Mouse (Mus musculus) hindbrain, embryonic 13.5 days (tissue): ENCODE data around the gene D930048N14Rik. TPM values are rescaled to one million over a fixed set of nuclear protein-coding genes. Genes with fewer than 3 reads are reported as not detected.
"Not testable (repeated sequence)": the region's sequence is repeated elsewhere in the genome, so short reads cannot be mapped to it uniquely, and the experiment has no call there.

Experiments
- ATAC-seq: fragments of 200-750 bp; cut with Nextera tagmentation; 2 replicates; pipeline ENCODE4 v1.8.0; 2017; ENCODE audit warnings: moderate TSS enrichment; ENCODE audit not compliant: low FRiP score
- H3K27ac ChIP-seq: fragments of 300-500 bp; sonication (generic); 2 replicates; pipeline ENCODE4 v1.5.1; 2015; ENCODE audit warnings: inconsistent platforms, mild to moderate bottlenecking, moderate library complexity
- H3K27me3 ChIP-seq: fragments of 300-500 bp; sonication (generic); 2 replicates; pipeline ENCODE4 v1.6.1; 2015; ENCODE audit warnings: mild to moderate bottlenecking, inconsistent platforms
- H3K36me3 ChIP-seq: fragments of 300-500 bp; sonication (generic); 2 replicates; pipeline ENCODE4 v1.6.1; 2015; ENCODE audit warnings: mild to moderate bottlenecking, inconsistent platforms
- H3K4me1 ChIP-seq: fragments of 300-500 bp; sonication (generic); replicated peaks from 2 replicates; pipeline ENCODE4 v1.6.1; 2015; ENCODE audit warnings: inconsistent platforms
- H3K4me2 ChIP-seq: fragments of 300-500 bp; sonication (generic); 2 replicates; pipeline ENCODE4 v1.6.1; 2015; ENCODE audit warnings: inconsistent platforms, mild to moderate bottlenecking, moderate library complexity
- H3K4me3 ChIP-seq: fragments of 300-500 bp; sonication (generic); 2 replicates; pipeline ENCODE4 v1.5.1; 2015; ENCODE audit warnings: mild to moderate bottlenecking, inconsistent platforms
- H3K9ac ChIP-seq: fragments of 300-500 bp; sonication (generic); 2 replicates; pipeline ENCODE4 v1.6.1; 2015; ENCODE audit warnings: mild to moderate bottlenecking, inconsistent platforms
- H3K9me3 ChIP-seq: fragments of 300-500 bp; sonication (generic); 2 replicates; pipeline ENCODE4 v1.6.1; 2016; ENCODE audit warnings: inconsistent platforms
- WGBS: fragments of 180-500 bp; shearing (Covaris S2); methylation state at CpG from one replicate; pipeline ENCODE4 v1.1.7; 2015; 5-methylcytosine and 5-hydroxymethylcytosine counted together
- polyA plus RNA-seq: library from polyadenylated mRNA; unstranded; fragments of >200 nt; fragmentation: Nextera tagmentation; extraction: Ambion mirVana; gene quantifications from 2 replicates; pipeline ENCODE4 v1.2.1, GENCODE M21; 2015

The D930048N14Rik gene
- polyA plus RNA-seq, 1 experiment from 2014 or later: 0.83 TPM

DNA sequence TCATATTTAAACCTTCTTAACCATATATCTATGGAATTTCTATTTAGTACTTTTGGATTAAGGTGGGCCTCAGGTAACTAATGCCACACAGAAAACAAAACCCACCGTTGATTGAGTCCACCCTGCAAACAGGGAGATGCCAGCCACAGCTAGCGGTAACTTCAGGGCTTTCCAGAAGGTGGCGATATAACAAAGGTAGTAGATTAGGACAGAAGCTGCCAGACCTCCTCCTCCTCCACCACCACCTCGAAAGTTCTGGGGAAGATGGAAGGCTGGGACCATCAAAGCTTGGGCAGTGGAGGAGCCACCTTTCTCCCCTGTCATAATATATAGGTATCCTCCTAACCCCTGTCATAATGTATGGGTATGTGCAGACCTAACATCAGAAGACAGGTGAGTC, 33.1 kb upstream of the D930048N14Rik start:
- Histone ChIP-seq H3K9me3 (no peaks in the 10 kb centered on the region), H3K4me3 (no peak overlapping the region), H3K4me1 (peaks cover 38% of the 10 kb centered on the region), H3K36me3 (peaks cover 13% of the 10 kb centered on the region), H3K27me3 (no peaks in the 10 kb centered on the region), H3K27ac (no peak overlapping the region), H3K4me2 (no peak overlapping the region), H3K9ac (no peak overlapping the region)
- WGBS: 3% methylated on average over 4 of the region's 4 CpGs
- no peak for ATAC-seq

DNA sequence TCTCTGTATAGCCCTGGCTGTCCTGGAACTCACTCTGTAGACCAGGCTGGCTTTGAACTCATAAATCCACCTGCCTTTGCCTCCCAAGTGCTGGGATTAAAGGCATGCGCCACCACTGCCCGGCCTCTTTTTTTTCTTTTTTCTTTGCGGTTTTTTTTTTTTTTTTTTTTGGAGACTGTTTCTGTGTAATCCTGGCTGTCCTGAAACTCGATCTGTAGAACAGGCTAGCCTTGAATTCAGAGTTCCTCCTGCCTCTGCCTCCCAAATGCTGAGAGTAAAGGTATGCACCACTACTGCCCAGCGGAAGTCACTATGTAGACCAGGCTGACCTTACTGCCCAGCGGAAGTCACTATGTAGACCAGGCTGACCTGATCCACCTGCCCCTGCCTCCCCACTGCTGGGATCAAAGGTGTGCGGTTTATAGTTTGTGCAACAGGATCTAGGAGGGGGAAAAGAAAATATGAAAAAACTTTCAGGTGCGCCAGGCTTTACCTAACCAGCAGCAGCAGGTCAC, 31.8 kb upstream of the D930048N14Rik start:
- H3K9ac ChIP-seq: peak overlapping the region; percentile 46; the same call in 1 of the 2 replicates
- H3K4me3 ChIP-seq: peak overlapping the region; percentile 81
- peaks cover 38% of the 10 kb centered on the region for H3K4me1 ChIP-seq
- no peaks in the 10 kb centered on the region for H3K27me3 ChIP-seq
- peak overlapping the region; percentile 13; the same call in 1 of the 2 replicates for H3K27ac ChIP-seq
- 59% methylated on average over 8 of the region's 8 CpGs for WGBS
- peak; percentile 66 for ATAC-seq
- H3K9me3 ChIP-seq: no peaks in the 10 kb centered on the region
- H3K36me3 ChIP-seq: peaks cover 26% of the 10 kb centered on the region
- peak overlapping the region; percentile 76 for H3K4me2 ChIP-seq

DNA sequence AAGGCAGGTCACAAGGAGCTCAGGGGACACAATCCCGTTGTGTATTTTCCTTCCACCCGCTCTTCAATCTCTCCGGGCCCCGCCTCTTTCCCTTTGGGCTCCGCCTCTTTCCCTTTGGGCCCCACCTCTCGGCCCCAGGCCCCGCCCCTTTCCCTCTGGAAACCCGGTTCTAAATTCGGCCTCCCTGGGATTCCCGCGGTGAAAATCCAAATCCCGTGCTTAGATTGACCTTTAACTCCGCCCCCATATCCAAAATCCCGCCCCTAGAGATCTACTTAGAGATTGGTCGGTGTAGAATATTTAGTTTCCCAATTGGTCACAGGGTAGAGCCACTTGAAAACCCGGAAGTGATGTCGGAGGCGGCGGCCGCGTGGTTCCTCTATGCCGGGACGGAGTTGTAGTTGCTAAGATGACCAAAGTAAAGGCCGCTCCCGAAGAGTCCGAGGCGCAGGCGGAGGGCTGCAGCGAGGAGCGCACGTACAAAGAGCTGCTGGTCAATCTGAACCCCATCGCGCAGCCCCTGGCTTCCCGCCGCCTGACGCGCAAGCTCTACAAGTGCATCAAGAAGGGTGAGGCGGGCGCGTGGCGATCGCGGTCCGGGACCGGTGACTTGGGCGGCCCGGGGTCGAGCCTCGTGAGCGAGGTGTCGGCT, 31.2 kb upstream of the D930048N14Rik start, which contains the start of gene Nhp2:
Gene Nhp2, plus strand, starts transcription at position 327 of the 652 bp plus-strand sequence.
- under 1% methylated on average over 51 of the region's 51 CpGs for WGBS
- Histone ChIP-seq H3K4me1 (peaks cover 37% of the 10 kb centered on the region), H3K9ac (peak within 1 kb of the TSS; percentile 79), H3K9me3 (no peaks in the 10 kb centered on the region), H3K36me3 (peaks cover 32% of the 10 kb centered on the region), H3K27ac (peak within 1 kb of the TSS; percentile 61; the same call in 1 of the 2 replicates), H3K27me3 (no peaks in the 10 kb centered on the region), H3K4me2 (peak within 1 kb of the TSS; percentile 76), H3K4me3 (peak within 1 kb of the TSS; percentile 81)
- peak; percentile 93 for ATAC-seq

DNA sequence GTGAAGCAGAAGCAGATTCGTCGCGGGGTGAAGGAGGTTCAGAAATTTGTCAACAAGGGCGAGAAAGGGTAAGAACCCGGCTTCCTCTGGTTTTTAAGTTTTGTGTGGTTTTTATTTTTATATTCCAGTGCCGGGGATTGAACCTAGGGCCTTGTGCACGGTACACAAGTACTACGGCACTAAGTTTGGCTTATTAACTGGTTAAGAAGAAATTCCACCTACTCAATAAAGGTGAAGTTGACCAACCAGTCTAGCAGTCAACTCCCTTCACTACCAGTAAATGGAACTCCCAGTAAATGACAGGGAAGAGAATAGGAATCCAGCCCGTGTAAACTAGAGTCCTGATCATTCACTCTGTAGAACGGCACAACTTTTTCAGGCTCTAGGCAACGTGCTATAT, 30.7 kb upstream of the D930048N14Rik start:
- Histone ChIP-seq H3K27ac (no peak overlapping the region), H3K27me3 (no peaks in the 10 kb centered on the region), H3K4me2 (peak overlapping the region; percentile 76), H3K4me3 (peak overlapping the region; percentile 81), H3K36me3 (peaks cover 37% of the 10 kb centered on the region), H3K4me1 (peaks cover 33% of the 10 kb centered on the region), H3K9me3 (no peaks in the 10 kb centered on the region), H3K9ac (peak overlapping the region; percentile 79)
- ATAC-seq: no peak
- WGBS: 2% methylated on average over 11 of the region's 11 CpGs

DNA sequence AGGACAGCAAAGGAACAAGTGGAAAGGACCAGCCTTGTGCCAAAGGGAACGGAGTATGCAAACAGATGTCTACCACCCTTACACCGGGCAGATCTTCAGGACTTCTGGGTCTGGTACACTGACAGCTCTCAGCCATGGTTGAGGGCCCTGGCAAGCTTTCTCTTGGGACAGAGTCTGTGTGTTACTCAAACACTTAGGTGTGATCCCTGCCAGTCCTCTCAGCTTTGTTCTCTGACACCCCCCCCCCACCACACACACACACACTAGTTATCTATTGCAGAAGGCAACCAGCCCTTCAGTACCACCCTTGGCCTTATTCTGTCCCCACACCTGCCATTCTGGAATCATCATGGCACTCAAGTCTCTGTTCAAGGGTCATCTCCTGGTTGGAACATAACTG, 29.0 kb upstream of the D930048N14Rik start:
- WGBS: 97% methylated on average over 2 of the region's 2 CpGs
- Histone ChIP-seq H3K4me3 (no peak overlapping the region), H3K36me3 (peaks cover 53% of the 10 kb centered on the region), H3K4me1 (peaks cover 24% of the 10 kb centered on the region), H3K9me3 (no peaks in the 10 kb centered on the region), H3K4me2 (no peak overlapping the region), H3K9ac (no peak overlapping the region), H3K27me3 (no peaks in the 10 kb centered on the region), H3K27ac (no peak overlapping the region)
- no peak for ATAC-seq

DNA sequence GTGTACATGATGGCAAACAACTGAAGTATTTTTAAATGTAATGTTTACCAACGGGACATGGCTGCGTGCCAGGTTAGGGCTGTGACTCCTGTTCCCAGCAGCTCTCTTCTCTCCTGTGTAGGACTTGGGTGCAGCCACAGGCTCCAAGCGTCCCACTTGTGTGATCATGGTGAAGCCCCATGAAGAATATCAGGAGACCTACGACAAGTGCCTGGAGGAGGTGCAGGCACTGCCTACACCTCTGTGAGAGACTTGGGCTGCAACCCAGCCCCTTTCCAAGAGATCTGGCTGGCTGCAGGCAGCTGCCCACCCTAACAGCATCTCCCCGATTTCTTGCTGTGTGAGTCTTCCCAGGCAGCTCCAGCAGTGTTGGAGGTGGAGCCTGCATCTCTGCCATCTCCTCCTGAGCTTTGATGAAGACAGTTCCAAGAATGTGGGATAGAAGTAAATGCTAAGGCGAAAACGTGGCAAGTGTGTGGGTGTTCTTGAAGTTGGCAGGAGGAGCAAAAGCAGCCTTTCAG, 27.7 kb upstream of the D930048N14Rik start:
- ATAC-seq: no peak
- Histone ChIP-seq H3K9ac (no peak overlapping the region), H3K27me3 (no peaks in the 10 kb centered on the region), H3K4me2 (no peak overlapping the region), H3K4me1 (peaks cover 24% of the 10 kb centered on the region), H3K36me3 (peaks cover 66% of the 10 kb centered on the region), H3K9me3 (no peaks in the 10 kb centered on the region), H3K27ac (no peak overlapping the region), H3K4me3 (no peak overlapping the region)
- 95% methylated on average over 7 of the region's 7 CpGs for WGBS

DNA sequence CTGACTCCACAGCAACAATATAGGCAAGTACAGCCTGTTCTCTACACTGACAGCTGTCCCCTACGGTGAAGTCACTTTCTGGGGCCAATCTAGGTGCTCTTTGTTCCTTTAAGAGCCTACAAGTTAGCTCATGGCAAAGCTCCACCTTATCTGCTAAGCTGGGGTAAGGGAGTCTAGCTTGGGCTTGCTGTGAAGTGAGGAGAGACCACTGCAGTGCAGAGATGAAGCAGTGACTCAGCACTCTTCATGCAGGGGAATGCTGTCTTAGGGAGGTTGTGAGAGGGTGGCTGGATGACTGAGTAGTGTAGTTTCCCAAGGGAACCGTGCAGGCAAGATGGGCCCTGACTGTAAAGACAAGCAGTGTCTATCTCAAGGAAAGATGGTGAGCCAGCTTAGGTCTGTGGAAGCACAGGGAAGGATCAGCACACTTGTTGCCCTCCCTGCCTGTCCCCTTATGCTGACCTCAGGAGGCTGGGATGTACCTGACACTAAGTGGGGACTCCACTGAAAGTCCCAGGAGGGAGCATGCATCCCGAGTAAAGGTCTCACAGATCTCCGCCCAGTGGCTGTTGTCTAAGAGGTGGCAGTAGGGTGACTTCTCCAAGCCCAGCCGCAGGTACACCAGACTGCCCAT, 25.4 kb upstream of the D930048N14Rik start:
- no peak for ATAC-seq
- Histone ChIP-seq H3K4me1 (peaks cover 17% of the 10 kb centered on the region), H3K27ac (no peak overlapping the region), H3K9me3 (no peaks in the 10 kb centered on the region), H3K27me3 (no peaks in the 10 kb centered on the region), H3K36me3 (peaks cover 80% of the 10 kb centered on the region), H3K4me2 (no peak overlapping the region), H3K9ac (no peak overlapping the region), H3K4me3 (no peak overlapping the region)
- 89% methylated on average over 5 of the region's 5 CpGs for WGBS

DNA sequence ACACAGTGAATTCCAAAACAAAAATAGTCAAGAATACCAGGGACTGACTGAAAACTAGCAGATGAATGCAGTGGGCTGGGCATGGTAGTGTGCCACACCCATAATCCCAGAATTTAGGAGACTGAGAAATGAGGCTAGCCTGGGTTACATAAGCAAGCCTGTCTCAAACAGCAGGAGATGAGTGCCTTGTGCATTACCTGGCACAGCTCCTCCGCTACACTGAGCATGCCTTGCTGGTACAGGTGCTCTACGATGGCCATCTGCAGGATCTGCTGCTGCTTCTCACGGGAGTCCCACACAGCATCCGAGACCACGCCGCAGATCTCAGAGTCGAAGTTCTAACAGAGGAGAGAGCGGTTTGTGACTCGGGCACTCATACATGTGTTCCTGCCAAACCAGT, 23.3 kb upstream of the D930048N14Rik start:
- Histone ChIP-seq H3K36me3 (peaks cover 69% of the 10 kb centered on the region), H3K4me1 (peaks cover 9% of the 10 kb centered on the region), H3K9me3 (no peaks in the 10 kb centered on the region), H3K9ac (no peak overlapping the region), H3K27ac (no peak overlapping the region), H3K4me3 (no peak overlapping the region), H3K27me3 (no peaks in the 10 kb centered on the region), H3K4me2 (no peak overlapping the region)
- ATAC-seq: no peak
- WGBS: 96% methylated on average over 9 of the region's 9 CpGs

DNA sequence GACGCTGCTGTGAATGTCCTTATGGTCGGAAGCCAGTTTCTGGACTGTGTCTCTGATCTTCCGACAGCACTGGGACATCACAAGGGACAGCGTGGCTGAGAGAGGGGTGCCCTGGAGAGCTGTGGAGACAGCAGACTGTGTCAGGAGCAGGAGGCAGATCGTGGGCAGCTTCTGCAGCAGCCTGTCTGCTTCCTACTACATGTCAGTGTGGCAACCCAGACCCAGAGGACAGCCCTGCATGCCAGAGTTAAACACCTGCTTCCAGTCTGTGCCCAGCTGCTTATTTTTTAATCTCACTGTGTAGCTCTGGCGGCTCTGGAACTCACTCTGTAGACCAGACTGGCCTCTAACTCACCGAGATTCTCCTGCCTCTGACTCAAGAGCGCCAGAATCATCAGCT, 22.8 kb upstream of the D930048N14Rik start:
- Histone ChIP-seq H3K4me1 (peaks cover 9% of the 10 kb centered on the region), H3K27ac (no peak overlapping the region), H3K36me3 (peaks cover 64% of the 10 kb centered on the region), H3K4me3 (no peak overlapping the region), H3K9me3 (no peaks in the 10 kb centered on the region), H3K9ac (no peak overlapping the region), H3K27me3 (no peaks in the 10 kb centered on the region), H3K4me2 (no peak overlapping the region)
- no peak for ATAC-seq
- 91% methylated on average over 8 of the region's 8 CpGs for WGBS

DNA sequence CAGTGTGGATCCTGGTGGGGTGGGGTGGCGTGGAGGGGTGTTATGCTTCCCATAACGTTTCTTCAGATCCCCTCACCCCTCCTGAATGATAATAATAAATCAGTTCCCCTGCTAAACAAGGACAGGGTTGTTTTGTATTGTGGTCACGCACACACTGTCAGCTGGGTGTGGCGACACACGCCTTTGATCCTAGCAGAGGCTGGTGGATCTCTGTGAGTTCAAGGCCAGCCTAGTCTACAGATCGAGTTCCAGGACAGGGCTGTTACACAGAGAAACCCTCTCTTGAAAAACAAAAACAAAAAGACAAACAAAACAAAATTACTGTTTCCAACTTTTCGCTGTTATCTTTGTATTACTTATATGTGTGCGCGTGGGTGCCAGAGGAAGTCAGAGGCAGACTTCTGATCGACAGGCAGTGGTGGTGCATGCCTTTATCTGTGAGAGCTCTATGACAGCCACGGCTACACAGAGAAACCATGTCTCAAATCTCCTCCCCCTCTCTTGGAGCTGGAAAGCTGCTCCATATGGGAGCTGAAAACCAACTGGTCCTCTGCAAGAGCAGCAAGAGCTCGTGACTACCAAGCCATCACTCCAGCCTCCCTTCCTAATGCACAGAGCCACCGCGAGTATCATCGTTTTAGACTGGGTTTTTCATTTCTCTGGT, 21.0 kb upstream of the D930048N14Rik start:
- peaks cover 22% of the 10 kb centered on the region for H3K4me1 ChIP-seq
- no peaks in the 10 kb centered on the region for H3K27me3 ChIP-seq
- ATAC-seq: no peak
- H3K4me2 ChIP-seq: no peak overlapping the region
- no peak overlapping the region for H3K4me3 ChIP-seq
- H3K27ac ChIP-seq: no peak overlapping the region
- no peaks in the 10 kb centered on the region for H3K9me3 ChIP-seq
- no peak overlapping the region for H3K9ac ChIP-seq
- H3K36me3 ChIP-seq: peaks cover 46% of the 10 kb centered on the region
- 88% methylated on average over 15 of the region's 15 CpGs for WGBS

DNA sequence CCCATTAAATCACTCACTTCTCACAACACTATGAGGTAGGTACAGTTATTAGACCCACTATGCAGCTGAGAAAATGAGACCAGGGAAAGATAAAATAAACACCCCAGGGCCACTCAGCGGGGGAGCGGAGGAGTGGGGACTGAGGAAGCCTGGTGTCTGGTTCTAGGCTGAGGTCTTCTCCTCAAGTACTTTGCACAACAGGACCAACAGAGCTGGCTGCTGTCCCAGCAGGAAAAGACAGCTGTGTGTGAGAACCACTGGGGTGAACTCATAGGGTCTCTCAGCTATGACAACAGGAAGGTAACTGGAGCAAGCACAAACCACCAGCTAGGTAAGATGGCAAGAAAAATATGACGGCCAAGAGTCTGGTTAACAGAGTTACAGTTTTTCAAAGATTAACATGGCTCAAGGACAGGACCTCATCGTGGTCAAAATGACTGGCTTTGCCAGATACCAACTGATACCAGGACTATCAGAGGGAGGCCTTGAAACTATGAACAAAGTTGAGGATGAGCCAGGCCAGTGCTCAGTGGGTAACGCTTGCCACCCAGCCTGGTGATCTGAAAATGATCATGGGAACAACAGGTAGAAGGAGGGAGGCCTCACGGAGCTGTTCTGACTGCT, 18.5 kb upstream of the D930048N14Rik start:
- no peak overlapping the region for H3K27ac ChIP-seq
- H3K9ac ChIP-seq: no peak overlapping the region
- H3K36me3 ChIP-seq: peaks cover 22% of the 10 kb centered on the region
- no peaks in the 10 kb centered on the region for H3K9me3 ChIP-seq
- no peak for ATAC-seq
- peaks cover 36% of the 10 kb centered on the region for H3K4me1 ChIP-seq
- no peak overlapping the region for H3K4me3 ChIP-seq
- WGBS: 86% methylated on average over 6 of the region's 6 CpGs
- H3K4me2 ChIP-seq: no peak overlapping the region
- no peaks in the 10 kb centered on the region for H3K27me3 ChIP-seq

DNA sequence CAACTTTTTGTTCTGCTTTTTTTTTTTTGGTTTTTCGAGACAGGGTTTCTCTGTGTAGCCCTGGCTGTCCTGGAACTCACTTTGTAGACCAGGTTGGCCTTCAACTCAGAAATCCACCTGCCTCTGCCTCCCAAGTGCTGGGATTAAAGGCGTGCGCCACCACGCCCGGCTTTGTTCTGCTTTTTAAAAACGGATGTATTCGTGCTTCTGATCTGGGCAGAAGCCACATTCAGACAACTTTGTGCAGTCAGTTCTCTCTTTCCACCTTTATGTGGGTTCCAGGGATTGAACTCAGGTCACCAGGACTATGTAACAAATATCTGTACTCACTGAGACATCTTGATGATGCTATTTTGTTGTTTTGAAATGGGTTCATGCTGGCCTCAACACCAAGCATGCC, 17.6 kb upstream of the D930048N14Rik start:
- not testable (repeated sequence) for H3K4me2 ChIP-seq

More for the DNA sequence above, 17.6 kb upstream of the D930048N14Rik start:
- 94% methylated on average over 7 of the region's 7 CpGs for WGBS
- H3K27me3 ChIP-seq, H3K9ac ChIP-seq, H3K27ac ChIP-seq, H3K4me3 ChIP-seq, ATAC-seq, H3K9me3 ChIP-seq: not testable (repeated sequence)
- Histone ChIP-seq H3K36me3 (peaks cover 13% of the 10 kb centered on the region), H3K4me1 (peaks cover 39% of the 10 kb centered on the region)
